Mouse (Mus musculus): ENCODE results near the gene Slc16a12.

- TF ChIP-seq HCFC1 (IDR thresholded peaks at IDR 0.05; ENCODE audit: borderline replicate concordance, insufficient read depth, low read length) (no peak), MAFK (IDR thresholded peaks at IDR 0.05; ENCODE audit: insufficient read depth, low read depth, low read length) (no peak), ZNF384 (IDR thresholded peaks at IDR 0.05; ENCODE audit: low read depth, low read length) (no peak)
Measured at GRCm38 (mm10) chr19:34733020-34733419, 14.1 kb downstream of the Slc16a12 start.

Data from ES-E14 (cell line).